Mouse (Mus musculus) CH12.LX (cell line): ENCODE measurements around the gene Cacng8.

ENCODE experiments used
- MAX ChIP-seq: IDR thresholded peaks from 2 replicates; pipeline ENCODE4 v1.6.1; 2011; ENCODE audit warnings: low read length, improper control_type of control experiment
- NRF1 ChIP-seq: IDR thresholded peaks from 2 replicates; pipeline ENCODE4 v1.6.1; 2014; ENCODE audit warnings: low read depth, mild to moderate bottlenecking, inconsistent platforms, low read length, improper control_type of control experiment, moderate library complexity

GRCm38 (mm10) chr7:3348326-3348725 lies 42.2 kb upstream of the Cacng8 start:
- TF ChIP-seq NRF1: no peak
- no peak for TF ChIP-seq MAX
